Mouse (Mus musculus) kidney, adult 9 months (tissue): ENCODE data around the gene 2410015M20Rik.
"Not testable (repeated sequence)": the region's sequence is repeated elsewhere in the genome, so short reads cannot be mapped to it uniquely, and the experiment has no call there.

Source experiments
- DNase-seq: peaks from one replicate; pipeline ENCODE4 v3.0.0; 2022

The 2410015M20Rik gene

GRCm38 (mm10) chr17:56609452-56610171, at the start of gene 2410015M20Rik:
TSS of gene 2410015M20Rik (minus strand) at chr17:56609771.
- peak; percentile 99 for DNase-seq

GRCm38 (mm10) chr17:56656171-56656570, 46.6 kb upstream of the 2410015M20Rik start:
- DNase-seq, result no peak

GRCm38 (mm10) chr17:56655311-56655710, 45.7 kb upstream of the 2410015M20Rik start:
- no peak for DNase-seq

- no peak for DNase-seq
Measured at GRCm38 (mm10) chr17:56654771-56655170, 45.2 kb upstream of the 2410015M20Rik start.

GRCm38 (mm10) chr17:56651801-56652200, 42.2 kb upstream of the 2410015M20Rik start:
- DNase-seq, result peak; percentile 29

GRCm38 (mm10) chr17:56647546-56647945, 38.0 kb upstream of the 2410015M20Rik start:
- DNase-seq, result no peak

GRCm38 (mm10) chr17:56643237-56643636, 33.7 kb upstream of the 2410015M20Rik start:
- DNase-seq, result no peak

GRCm38 (mm10) chr17:56634023-56634422, 24.5 kb upstream of the 2410015M20Rik start:
- DNase-seq, result no peak

- DNase-seq, result no peak
Measured at GRCm38 (mm10) chr17:56631807-56632206, 22.2 kb upstream of the 2410015M20Rik start.

GRCm38 (mm10) chr17:56629800-56630781, 20.5 kb upstream of the 2410015M20Rik start:
- not testable (repeated sequence) for DNase-seq

- DNase-seq, result peak; percentile 75
Measured at GRCm38 (mm10) chr17:56627530-56628277, 18.1 kb upstream of the 2410015M20Rik start, which contains the start of gene Catsperd. TSS of gene Catsperd (plus strand) at chr17:56628143.

GRCm38 (mm10) chr17:56626754-56627470, 17.3 kb upstream of the 2410015M20Rik start, which contains the start of gene Lonp1:
TSS of gene Lonp1 (minus strand) at chr17:56626887.
- peak; percentile 99 for DNase-seq

GRCm38 (mm10) chr17:56626260-56626659, 16.7 kb upstream of the 2410015M20Rik start:
- no peak for DNase-seq

- no peak for DNase-seq
Measured at GRCm38 (mm10) chr17:56625495-56625894, 15.9 kb upstream of the 2410015M20Rik start.

- DNase-seq, result no peak
Measured at GRCm38 (mm10) chr17:56617628-56618027, 8.1 kb upstream of the 2410015M20Rik start.

- DNase-seq, result no peak
Measured at GRCm38 (mm10) chr17:56616725-56617124, 7.2 kb upstream of the 2410015M20Rik start.

GRCm38 (mm10) chr17:56615792-56616191, 6.2 kb upstream of the 2410015M20Rik start:
- no peak for DNase-seq

- DNase-seq, result no peak
Measured at GRCm38 (mm10) chr17:56615136-56615784, 5.7 kb upstream of the 2410015M20Rik start.

- no peak for DNase-seq
Measured at GRCm38 (mm10) chr17:56614391-56615135, 5.0 kb upstream of the 2410015M20Rik start.

GRCm38 (mm10) chr17:56613893-56614292, 4.3 kb upstream of the 2410015M20Rik start:
- not testable (repeated sequence) for DNase-seq
